Mouse (Mus musculus): ENCODE data around the gene Cysltr2. TPM values are rescaled to one million over a fixed set of nuclear protein-coding genes. Genes with fewer than 3 reads are reported as not detected.

Cysltr2 gene
- polyA plus RNA-seq, 1 experiment from 2014 or later: 1.0 TPM

DNA sequence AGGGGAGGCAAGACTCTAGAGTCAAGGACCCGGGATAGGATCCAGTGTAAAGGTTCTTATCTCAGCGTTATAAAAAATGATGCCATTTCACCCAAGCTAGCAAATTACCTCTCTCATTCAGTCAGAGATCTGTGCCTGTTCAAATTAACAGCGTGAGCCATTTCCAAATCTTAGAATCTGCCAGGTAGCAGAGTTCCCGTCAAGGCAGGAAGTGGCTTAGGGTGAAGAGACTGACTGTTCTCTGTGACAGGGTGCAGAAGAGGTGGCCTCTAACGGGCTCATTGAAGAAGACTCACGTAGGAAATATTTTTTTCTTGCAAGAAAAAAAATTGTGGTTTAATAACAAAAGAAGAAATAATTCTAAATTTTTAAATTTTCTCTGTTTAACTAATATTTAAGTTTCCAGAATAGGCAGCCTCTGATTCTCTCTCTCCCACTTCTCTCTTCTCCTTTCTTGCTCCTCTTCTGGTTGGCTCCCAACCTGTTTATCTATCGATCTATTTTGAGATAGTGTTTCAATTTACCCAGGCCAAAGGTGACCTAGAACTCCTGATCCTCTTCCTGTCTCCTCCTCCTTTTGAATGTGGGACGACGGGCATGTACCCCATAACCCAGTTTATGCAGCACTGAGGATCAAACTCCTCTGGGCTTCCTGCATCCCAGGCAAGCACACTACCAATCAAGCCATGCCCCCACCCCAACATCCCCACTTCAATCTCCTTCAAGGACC, 3.5 kb downstream of the Cysltr2 start:
- no peaks in the 10 kb centered on the region for H3K36me3 ChIP-seq
- no peaks in the 10 kb centered on the region for H3K9me3 ChIP-seq
- H3K27me3 ChIP-seq: no peaks in the 10 kb centered on the region
- H3K4me3 ChIP-seq: no peak overlapping the region
- H3K4me1 ChIP-seq: no peaks in the 10 kb centered on the region
- 52% methylated on average over 9 of the region's 9 CpGs for WGBS
- H3K9ac ChIP-seq: no peak overlapping the region
- no peak overlapping the region for H3K27ac ChIP-seq
- H3K4me2 ChIP-seq: no peak overlapping the region
- no peak for ATAC-seq (ENCODE audit: borderline replicate concordance, extremely low read depth, low FRiP score, low TSS enrichment)

DNA sequence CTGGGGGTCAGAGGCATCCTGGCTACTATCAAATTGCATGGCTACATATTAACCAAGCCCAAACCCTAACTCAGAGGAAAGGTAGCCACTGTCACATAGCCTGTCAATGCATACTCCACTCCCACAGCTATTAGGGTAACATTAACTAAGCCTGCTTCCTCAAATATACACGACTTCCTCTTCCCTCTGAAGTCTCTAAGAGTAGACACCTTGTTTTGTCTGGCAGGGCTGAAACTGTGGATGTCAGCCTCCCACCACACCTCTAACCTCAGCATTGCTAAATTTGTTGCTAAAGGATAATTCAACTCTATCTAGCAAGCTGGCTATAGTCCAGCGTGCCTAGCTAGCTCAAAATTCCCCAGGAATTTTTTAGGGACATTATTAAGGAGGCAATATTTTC, 7.2 kb downstream of the Cysltr2 start:
- no peak for ATAC-seq (ENCODE audit: borderline replicate concordance, extremely low read depth, low FRiP score, low TSS enrichment)
- Histone ChIP-seq H3K4me2 (no peak overlapping the region), H3K4me1 (no peaks in the 10 kb centered on the region), H3K27ac (no peak overlapping the region), H3K36me3 (no peaks in the 10 kb centered on the region), H3K4me3 (no peak overlapping the region), H3K9ac (no peak overlapping the region), H3K9me3 (no peaks in the 10 kb centered on the region), H3K27me3 (no peaks in the 10 kb centered on the region)
- WGBS: 33% methylated on average over 2 of the region's 2 CpGs

DNA sequence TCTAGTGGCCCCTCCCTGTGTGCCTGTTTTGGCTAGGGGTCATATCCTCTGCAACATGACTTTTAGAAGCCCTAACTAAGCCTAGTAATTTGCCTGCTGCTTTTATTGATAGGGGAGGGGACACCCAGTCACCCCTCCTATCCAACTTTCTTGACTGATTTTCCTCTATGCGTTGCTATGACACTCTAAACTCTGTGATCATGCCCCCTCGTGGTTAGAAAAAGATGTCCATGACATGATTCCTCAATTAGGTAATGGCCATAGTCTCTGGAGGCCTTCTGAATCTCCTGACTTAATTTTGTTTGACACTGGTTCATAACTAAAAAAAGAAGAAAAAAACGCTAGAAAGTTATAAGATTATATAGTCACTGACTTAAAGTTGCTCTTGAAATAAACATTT, 15.6 kb downstream of the Cysltr2 start:
- Histone ChIP-seq H3K27ac (no peak overlapping the region), H3K9me3 (no peaks in the 10 kb centered on the region), H3K4me1 (no peaks in the 10 kb centered on the region), H3K36me3 (no peaks in the 10 kb centered on the region), H3K4me3 (no peak overlapping the region), H3K9ac (no peak overlapping the region), H3K4me2 (no peak overlapping the region), H3K27me3 (no peaks in the 10 kb centered on the region)
- no peak for ATAC-seq (ENCODE audit: borderline replicate concordance, extremely low read depth, low FRiP score, low TSS enrichment)
- WGBS: 34% methylated on average over 3 of the region's 3 CpGs

DNA sequence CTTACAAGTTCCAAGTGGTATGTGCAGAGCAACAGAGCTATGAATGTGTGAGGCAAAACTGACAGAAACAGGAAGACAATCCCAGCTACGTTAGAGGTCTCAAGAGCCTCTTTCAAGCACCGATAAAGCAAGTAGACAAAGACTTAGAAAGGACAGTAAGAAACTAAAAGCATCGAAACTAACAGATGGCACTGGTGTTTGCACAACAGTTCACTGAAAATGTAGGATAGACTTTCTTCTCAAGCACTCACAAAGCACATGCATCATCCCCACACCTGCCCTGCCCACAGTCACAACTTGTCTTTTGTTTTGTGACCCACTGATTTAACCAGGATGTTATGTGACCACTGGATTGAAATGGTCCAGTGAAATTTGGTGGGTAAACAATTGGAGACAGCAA, 17.7 kb downstream of the Cysltr2 start:
- no peaks in the 10 kb centered on the region for H3K36me3 ChIP-seq
- H3K4me3 ChIP-seq: no peak overlapping the region
- no peak overlapping the region for H3K27ac ChIP-seq
- WGBS: 60% methylated on average over 3 of the region's 3 CpGs
- no peak for ATAC-seq (ENCODE audit: borderline replicate concordance, extremely low read depth, low FRiP score, low TSS enrichment)
- H3K4me1 ChIP-seq: no peaks in the 10 kb centered on the region
- H3K9me3 ChIP-seq: no peaks in the 10 kb centered on the region
- no peak overlapping the region for H3K4me2 ChIP-seq
- no peak overlapping the region for H3K9ac ChIP-seq
- no peaks in the 10 kb centered on the region for H3K27me3 ChIP-seq

DNA sequence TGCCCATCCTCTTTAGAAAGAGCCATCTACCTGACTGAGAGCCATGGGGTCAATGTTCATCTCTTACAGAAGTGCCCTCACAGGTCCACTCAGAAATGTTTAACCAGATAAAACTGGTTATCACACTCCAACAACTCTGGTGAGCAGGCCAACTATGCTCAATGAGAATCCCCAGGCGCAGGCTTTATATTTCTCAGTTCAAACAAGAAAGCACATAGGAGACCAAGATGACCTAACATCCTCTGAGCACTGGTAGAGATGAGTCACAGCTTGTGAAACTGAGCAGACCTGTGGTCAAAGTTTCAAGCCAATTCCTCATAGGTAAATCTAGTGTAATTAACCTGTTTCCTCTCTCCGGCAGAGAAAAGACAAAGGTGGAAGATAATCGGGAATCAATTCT, 31.6 kb downstream of the Cysltr2 start:
- 91% methylated on average over 3 of the region's 3 CpGs for WGBS
- H3K4me2 ChIP-seq: no peak overlapping the region
- no peak overlapping the region for H3K27ac ChIP-seq
- H3K9ac ChIP-seq: no peak overlapping the region
- H3K9me3 ChIP-seq: no peaks in the 10 kb centered on the region
- no peaks in the 10 kb centered on the region for H3K36me3 ChIP-seq
- no peak for ATAC-seq (ENCODE audit: borderline replicate concordance, extremely low read depth, low FRiP score, low TSS enrichment)
- no peak overlapping the region for H3K4me3 ChIP-seq
- no peaks in the 10 kb centered on the region for H3K27me3 ChIP-seq
- H3K4me1 ChIP-seq: no peaks in the 10 kb centered on the region

DNA sequence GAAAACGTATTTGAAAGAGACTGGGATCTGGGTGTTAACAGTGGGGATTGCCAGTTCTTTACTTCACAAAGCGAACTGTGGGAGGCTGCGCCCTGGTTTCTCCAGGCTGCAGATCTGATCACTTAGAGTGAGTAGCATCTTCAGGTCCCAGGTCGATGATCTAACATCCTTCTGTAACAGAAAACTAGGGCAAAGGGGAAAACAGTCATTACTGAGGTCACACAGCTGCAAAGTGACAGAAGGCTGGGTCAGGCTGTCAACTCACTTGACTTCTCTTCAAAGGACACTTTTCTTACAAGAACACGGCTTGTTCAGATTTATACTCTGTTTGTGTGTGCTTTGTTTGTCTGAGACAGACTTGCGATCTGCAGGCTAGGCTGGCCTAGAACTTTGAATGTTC, 33.5 kb downstream of the Cysltr2 start:
- no peaks in the 10 kb centered on the region for H3K9me3 ChIP-seq
- H3K9ac ChIP-seq: no peak overlapping the region
- no peak overlapping the region for H3K4me2 ChIP-seq
- ATAC-seq (ENCODE audit: borderline replicate concordance, extremely low read depth, low FRiP score, low TSS enrichment): no peak
- no peaks in the 10 kb centered on the region for H3K27me3 ChIP-seq
- H3K4me3 ChIP-seq: no peak overlapping the region
- no peak overlapping the region for H3K27ac ChIP-seq
- no peaks in the 10 kb centered on the region for H3K36me3 ChIP-seq
- WGBS: 54% methylated on average over 6 of the region's 6 CpGs
- H3K4me1 ChIP-seq: no peaks in the 10 kb centered on the region

DNA sequence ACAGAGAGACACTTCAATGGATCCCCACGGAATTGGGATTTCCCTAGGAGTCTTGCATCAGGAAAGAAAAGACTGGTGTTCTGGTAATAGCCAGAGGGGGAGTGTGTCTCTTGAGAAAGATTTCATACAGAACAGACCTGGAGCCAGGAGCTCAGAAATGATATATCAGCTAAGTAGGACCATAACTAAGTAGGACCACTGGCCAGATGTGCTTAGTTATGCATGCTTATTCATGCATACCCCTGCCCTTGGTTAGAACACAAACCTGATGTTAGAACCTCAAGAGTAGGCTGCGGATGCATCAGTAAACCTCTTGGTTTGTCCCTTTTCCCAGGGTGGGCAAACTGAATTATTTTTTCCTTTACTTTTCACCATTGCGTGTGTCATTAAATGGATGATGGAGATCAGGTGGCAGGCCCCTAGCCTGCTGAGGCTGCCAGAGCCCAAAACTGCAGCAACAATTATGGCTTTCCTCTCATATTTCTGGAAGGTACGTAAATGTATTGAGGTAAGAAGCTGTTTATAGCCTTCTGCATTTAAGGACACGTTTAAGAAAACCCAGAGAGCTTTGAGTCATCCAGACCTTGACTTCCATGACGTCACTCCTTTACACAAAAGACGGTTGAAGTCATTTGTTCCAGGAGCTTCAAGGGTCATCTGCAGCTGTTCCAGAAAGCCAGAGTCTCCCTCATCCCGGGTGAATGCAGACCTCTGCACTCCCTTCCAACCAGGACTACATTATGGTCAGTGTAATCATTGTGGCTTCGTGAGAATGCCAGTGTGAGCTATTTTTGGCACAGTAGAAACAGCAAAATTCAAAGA, 35.0 kb downstream of the Cysltr2 start:
- 53% methylated on average over 9 of the region's 9 CpGs for WGBS
- Histone ChIP-seq H3K4me3 (no peak overlapping the region), H3K27ac (no peak overlapping the region), H3K36me3 (no peaks in the 10 kb centered on the region), H3K9ac (no peak overlapping the region), H3K4me2 (no peak overlapping the region), H3K4me1 (no peaks in the 10 kb centered on the region), H3K9me3 (no peaks in the 10 kb centered on the region), H3K27me3 (no peaks in the 10 kb centered on the region)
- no peak for ATAC-seq (ENCODE audit: borderline replicate concordance, extremely low read depth, low FRiP score, low TSS enrichment)

DNA sequence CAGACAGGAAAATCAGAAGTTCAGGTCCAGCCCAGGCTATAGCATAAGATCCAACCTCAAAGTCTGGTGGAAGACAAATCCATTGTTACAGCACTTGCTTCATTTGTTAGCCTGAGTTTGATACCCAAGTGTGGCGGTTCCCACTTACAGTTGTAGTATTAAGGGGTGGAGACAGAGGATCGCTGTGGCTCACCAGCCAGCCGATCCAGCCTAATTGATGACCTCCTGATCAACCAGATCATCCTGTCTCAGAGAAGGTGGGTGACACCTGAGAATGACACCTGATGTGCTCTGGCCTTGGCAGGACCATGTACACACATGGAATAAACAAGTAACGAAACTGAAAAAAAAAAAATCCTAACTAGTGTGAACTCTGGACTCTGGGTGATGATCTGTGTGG, 47.1 kb downstream of the Cysltr2 start:
- no peak for ATAC-seq (ENCODE audit: borderline replicate concordance, extremely low read depth, low FRiP score, low TSS enrichment)
- H3K9ac ChIP-seq: no peak overlapping the region
- 80% methylated on average over 4 of the region's 4 CpGs for WGBS

DNA sequence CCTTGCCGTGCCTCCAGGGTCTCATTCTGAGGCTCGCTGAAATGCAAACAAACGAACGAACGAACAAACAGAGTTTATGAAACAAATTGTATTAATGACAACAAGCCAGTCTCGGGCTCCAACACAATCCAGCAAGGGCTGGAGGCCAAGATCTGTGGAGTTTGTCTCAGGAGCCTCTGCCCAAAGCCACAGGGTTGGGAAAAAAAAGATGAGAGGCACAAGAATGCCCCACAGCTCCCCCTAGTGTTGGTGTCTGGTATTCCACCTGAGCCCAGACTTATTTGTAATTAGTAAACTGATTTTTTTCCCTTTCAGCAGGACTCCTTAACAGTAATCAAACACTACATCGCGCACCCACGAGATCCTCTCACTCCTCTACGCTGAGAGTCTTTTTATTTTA, 48.6 kb downstream of the Cysltr2 start:
- Histone ChIP-seq H3K27ac (no peak overlapping the region), H3K4me1 (no peaks in the 10 kb centered on the region; the same call in 1 of the 2 replicates), H3K4me2 (no peak overlapping the region), H3K27me3 (no peaks in the 10 kb centered on the region), H3K9me3 (no peaks in the 10 kb centered on the region), H3K36me3 (no peaks in the 10 kb centered on the region), H3K9ac (no peak overlapping the region), H3K4me3 (no peak overlapping the region)
- ATAC-seq (ENCODE audit: borderline replicate concordance, extremely low read depth, low FRiP score, low TSS enrichment): no peak
- WGBS: 25% methylated on average over 10 of the region's 10 CpGs

More for the DNA sequence above, 47.1 kb downstream of the Cysltr2 start:
- Histone ChIP-seq H3K36me3 (no peaks in the 10 kb centered on the region), H3K9me3 (no peaks in the 10 kb centered on the region), H3K4me2 (no peak overlapping the region), H3K27ac (no peak overlapping the region), H3K27me3 (no peaks in the 10 kb centered on the region), H3K4me3 (no peak overlapping the region), H3K4me1 (no peaks in the 10 kb centered on the region; the same call in 1 of the 2 replicates)

DNA sequence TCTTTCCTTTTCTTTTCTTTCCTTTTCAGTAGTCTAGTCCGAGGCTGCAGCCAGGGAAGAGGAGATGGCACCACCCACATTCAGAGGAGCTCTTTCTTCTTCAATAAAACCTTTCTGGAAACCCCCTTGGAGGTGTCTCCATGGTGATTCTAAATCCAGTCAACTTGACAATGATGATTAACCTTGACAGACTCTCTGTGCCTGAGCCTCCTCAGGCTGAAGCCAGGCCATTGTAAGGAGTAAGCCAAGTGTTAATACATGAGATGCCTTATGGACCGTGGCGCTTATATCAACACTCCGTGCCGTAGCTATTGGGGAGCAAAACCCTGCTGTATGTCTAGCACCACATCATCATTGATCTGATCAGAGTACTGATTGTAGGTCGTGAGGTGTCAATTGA, 50.8 kb downstream of the Cysltr2 start:
- Histone ChIP-seq H3K4me3 (no peak overlapping the region), H3K9me3 (no peaks in the 10 kb centered on the region), H3K9ac (no peak overlapping the region), H3K27ac (no peak overlapping the region), H3K36me3 (no peaks in the 10 kb centered on the region), H3K27me3 (no peaks in the 10 kb centered on the region), H3K4me1 (no peaks in the 10 kb centered on the region; the same call in 1 of the 2 replicates), H3K4me2 (no peak overlapping the region)
- ATAC-seq (ENCODE audit: borderline replicate concordance, extremely low read depth, low FRiP score, low TSS enrichment): no peak
- 80% methylated on average over 6 of the region's 6 CpGs for WGBS

DNA sequence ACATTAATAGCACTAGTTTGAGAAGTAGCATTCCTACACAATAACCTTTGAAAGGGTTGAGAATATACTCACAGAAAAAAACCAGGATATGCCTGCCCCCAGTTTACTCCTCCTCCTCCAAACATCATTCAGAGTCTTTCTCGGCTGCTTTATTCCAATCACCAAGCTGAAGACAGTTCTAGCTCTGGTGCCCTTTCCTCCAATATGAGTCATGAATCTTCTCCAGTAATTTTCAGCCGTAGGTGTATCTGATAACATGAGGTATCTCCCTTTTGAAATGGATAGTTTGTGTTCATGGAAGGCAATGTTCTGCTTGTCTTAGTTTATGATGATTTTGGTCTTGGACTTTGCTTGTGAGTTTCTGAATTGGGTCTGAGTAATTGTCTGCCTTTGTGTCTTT, 62.9 kb downstream of the Cysltr2 start:
- Histone ChIP-seq H3K9me3 (no peaks in the 10 kb centered on the region), H3K4me1 (peaks cover 15% of the 10 kb centered on the region; the same call in 1 of the 2 replicates), H3K27ac (no peak overlapping the region), H3K36me3 (no peaks in the 10 kb centered on the region), H3K9ac (no peak overlapping the region), H3K4me2 (no peak overlapping the region), H3K4me3 (no peak overlapping the region), H3K27me3 (no peaks in the 10 kb centered on the region)
- no peak for ATAC-seq (ENCODE audit: borderline replicate concordance, extremely low read depth, low FRiP score, low TSS enrichment)
- 58% methylated on average over 2 of the region's 2 CpGs for WGBS

DNA sequence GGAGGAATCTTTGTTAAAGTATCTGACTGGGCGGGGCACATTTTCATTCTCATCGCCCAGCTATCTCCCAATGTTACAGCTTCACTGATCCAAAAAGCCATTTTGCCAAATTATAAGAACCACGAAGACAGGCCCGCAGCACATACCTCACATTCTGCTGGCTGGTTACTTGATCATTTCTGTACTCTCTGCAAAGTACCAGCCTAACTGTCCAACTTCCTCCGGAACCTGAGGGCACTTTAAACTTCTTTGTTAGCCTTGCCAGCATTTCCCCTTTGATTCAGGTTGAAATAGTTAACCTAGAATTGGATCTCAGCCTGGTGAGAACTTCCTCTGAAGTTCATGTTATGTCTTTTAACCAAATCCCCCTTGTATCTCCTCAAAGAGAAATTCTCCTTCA, 63.8 kb downstream of the Cysltr2 start:
- Histone ChIP-seq H3K9ac (no peak overlapping the region), H3K36me3 (no peaks in the 10 kb centered on the region), H3K4me1 (peaks cover 15% of the 10 kb centered on the region; the same call in 1 of the 2 replicates), H3K27ac (no peak overlapping the region), H3K27me3 (no peaks in the 10 kb centered on the region), H3K4me2 (no peak overlapping the region), H3K9me3 (no peaks in the 10 kb centered on the region), H3K4me3 (no peak overlapping the region)
- 91% methylated on average over 5 of the region's 5 CpGs for WGBS
- ATAC-seq (ENCODE audit: borderline replicate concordance, extremely low read depth, low FRiP score, low TSS enrichment): no peak
